Mouse (Mus musculus): ENCODE data around the gene Sycp3.
"Not testable (repeated sequence)": the region's sequence is repeated elsewhere in the genome, so short reads cannot be mapped to it uniquely, and the experiment has no call there.

Gene Sycp3

GRCm38 (mm10) chr10:88459502-88459992, at the start of gene Sycp3:
Gene Sycp3, plus strand, starts transcription at chr10:88459569.
- DNase-seq (ENCODE audit: extremely low read depth, low read depth): no peak

DNA sequence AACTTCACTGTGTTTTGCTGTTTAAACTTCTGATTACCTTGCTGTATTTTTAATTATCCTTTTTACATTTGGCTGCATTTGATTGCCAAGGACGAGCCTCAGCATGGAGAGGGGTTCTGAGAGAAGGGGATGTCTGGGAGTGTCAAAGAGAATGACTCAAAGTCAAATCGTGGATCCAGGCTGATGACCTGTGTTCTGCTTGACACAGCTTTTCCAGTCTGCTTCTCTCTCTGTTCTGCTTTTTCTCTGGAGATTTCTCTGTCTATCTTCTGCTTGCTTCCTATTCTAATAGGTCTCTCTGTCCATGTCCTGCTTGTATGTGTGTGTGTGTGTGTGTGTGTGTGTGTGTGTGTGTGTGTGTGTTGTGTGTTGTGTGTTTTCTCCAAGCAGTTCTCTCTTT, 49.6 kb upstream of the Sycp3 start:
- DNase-seq (ENCODE audit: extremely low read depth, low read depth): no peak

GRCm38 (mm10) chr10:88412290-88412995, 46.9 kb upstream of the Sycp3 start:
- no peak for DNase-seq (ENCODE audit: extremely low read depth, low read depth)

GRCm38 (mm10) chr10:88417686-88418085, 41.7 kb upstream of the Sycp3 start:
- no peak for DNase-seq (ENCODE audit: extremely low read depth, low read depth)

GRCm38 (mm10) chr10:88420141-88420541, 39.2 kb upstream of the Sycp3 start:
- DNase-seq (ENCODE audit: extremely low read depth, low read depth): no peak

DNA sequence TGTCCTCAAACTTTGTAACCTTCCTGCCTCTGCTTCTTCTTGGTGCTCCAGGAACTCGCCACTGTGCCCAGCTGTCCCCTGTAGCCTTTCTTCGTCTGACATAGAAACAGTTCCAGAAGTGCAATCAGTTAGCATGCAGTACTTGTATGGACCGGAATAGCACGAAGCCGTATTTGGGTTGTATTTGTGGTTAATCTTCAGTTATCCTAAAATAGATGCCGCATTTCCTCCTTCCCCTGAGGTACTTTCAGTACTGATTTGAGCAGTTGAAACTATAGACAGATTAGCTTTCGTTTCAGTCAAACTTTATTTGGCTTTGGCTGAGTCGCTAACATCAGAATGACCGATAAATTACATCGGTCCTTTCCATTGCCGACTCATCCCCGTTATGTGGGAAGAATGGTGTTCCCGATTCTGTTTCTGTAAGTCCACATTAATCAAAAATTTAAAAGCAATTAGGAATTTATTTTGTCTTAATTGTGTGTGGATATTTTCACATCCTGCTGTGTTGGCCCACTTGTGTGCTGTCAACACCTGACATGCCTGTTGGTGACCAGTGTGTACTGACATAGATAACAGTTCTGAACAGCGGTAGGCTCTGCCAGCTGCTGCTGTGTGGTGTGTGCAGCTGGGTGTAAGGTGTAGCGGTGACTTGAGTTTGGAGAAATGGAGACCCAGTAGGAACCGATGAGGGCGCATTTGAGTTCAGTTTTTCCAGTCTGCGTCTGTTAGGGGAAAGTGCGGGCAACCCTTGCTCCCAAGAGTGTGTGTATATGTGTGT, 38.5 kb upstream of the Sycp3 start:
- DNase-seq (ENCODE audit: extremely low read depth, low read depth): no peak

DNA sequence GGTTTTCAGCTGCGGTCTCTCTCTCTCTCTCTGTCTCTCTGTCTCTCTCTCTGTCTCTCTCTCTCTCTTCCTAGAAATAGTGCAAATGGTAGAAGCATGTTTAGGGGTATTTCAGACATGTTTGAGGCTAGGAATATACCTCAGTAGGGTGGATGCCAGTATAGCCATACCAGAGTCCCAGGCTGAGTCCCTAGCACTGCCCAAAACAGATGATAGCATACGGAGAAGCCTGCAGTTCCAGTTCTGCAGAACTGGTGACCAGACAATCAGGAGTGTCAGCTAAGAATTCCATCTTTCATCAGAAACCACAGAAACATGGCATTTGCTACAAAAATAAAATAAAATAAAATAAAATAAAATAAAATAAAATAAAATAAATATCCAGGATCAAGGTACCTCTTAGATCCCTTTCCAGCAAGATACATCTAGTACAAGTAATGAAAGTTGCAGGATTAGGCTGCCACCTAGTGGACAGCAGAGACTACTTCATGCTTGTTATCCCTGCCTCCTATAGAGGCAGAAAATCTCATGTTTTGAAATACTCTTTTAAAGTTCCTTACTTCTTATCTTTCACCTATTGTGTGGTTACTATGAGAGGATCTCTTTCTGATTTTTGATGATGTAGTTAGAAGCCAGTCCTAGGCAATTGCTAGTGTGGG, 33.1 kb upstream of the Sycp3 start:
- DNase-seq (ENCODE audit: extremely low read depth, low read depth): peak; percentile 43

DNA sequence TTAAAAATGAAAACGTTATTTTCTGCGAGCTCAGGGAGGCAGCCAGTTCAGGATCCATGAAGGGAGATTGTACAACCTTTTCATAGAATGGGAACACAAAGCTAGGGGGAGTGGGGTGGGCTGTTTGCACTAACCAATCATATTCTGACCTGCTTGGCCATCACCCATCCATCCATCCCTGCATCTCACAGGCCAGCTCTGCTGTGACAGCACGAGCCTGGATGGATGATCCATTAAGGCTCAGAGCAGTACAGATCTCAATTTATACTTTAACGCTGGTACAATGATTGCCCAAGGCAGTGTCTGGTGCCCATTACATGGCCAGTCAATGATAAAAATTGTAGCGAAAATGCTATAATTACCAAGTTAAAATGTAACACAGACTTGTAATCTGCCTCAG, 32.5 kb upstream of the Sycp3 start:
- DNase-seq (ENCODE audit: extremely low read depth, low read depth): no peak

DNA sequence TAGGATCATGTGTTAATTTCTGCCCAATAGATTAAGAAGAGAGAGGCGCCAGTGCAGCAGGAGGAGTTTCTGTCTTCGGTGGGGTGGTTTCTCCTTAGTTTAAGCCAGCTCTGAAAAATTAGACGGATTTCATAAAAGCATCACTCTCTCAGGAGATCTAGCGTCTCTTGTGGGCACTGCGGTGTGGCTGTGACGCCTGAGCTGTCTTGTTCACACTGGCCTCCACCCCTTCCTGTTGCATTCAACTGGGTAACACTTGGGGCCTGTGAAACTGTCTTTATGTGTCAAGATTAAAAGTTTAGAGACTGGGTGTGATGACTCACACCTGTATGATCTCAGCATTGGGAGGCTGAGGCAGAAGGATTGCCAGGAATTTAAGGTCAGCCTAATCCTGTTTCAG, 31.4 kb upstream of the Sycp3 start:
- no peak for DNase-seq (ENCODE audit: extremely low read depth, low read depth)

GRCm38 (mm10) chr10:88441224-88441623, 18.1 kb upstream of the Sycp3 start:
- DNase-seq (ENCODE audit: extremely low read depth, low read depth): no peak

DNA sequence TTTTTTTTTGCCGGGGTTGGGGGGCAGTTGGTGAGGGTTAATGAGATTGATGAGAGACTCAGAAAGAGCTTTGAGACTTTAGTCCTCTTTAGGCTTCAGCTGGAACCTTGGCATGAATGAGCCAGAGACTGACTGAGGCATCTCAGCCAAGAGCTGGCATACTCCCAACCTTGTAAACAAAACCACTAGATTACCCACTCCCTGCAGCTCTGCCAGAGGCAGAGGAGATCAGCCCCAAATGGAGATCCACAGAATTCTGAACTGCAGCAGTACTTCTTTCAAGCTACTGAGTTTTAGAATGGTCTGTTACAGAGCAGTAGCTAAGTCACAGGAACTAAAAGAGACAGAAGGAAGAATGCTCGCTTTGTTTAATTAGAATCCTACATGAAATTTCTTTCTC, 8.1 kb upstream of the Sycp3 start:
- DNase-seq (ENCODE audit: extremely low read depth, low read depth): no peak

- no peak for DNase-seq (ENCODE audit: extremely low read depth, low read depth)
Measured at GRCm38 (mm10) chr10:88451990-88452389, 7.4 kb upstream of the Sycp3 start.

GRCm38 (mm10) chr10:88457816-88458215, 1.6 kb upstream of the Sycp3 start:
- DNase-seq (ENCODE audit: extremely low read depth, low read depth): no peak

DNA sequence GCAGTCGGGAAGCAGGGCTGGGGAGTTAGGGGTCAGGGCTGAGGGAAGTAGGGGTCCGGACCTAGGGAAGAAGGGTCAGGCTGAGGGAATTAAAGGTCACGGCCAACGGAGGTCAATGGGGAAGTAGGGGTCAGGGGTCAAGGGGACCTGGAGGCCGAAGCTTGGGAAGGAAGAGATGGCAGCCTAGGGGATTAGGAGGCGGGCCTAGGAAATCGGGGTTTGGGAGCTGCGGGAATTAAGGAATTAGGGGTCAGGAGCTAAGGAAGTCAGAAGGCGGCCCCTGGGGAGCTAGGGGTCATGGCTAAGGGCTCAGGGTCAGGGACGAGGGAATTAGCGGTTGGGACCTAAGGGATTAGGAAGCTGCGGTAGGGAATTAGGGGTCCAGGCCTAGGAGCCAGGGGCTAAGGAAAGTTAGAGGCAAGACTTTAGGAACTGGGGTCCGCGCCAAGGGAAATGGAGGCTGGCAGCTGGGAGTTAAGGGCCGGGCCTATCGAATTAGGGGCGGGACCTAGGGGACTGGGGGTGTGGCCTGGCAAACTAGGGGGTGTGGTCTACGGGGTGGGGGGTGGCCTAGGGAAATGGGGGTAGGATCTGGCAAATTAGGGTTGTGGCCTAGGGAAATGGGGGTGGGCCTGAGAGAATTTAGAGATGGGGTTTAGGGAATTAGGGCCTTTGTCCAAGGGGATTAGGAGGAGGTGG, 902 bp downstream of the Sycp3 start:
- no peak for DNase-seq (ENCODE audit: extremely low read depth, low read depth)

GRCm38 (mm10) chr10:88482866-88483265, 23.5 kb downstream of the Sycp3 start:
- not testable (repeated sequence) for DNase-seq (ENCODE audit: extremely low read depth, low read depth)

GRCm38 (mm10) chr10:88488629-88489028, 29.3 kb downstream of the Sycp3 start:
- no peak for DNase-seq (ENCODE audit: extremely low read depth, low read depth)

DNA sequence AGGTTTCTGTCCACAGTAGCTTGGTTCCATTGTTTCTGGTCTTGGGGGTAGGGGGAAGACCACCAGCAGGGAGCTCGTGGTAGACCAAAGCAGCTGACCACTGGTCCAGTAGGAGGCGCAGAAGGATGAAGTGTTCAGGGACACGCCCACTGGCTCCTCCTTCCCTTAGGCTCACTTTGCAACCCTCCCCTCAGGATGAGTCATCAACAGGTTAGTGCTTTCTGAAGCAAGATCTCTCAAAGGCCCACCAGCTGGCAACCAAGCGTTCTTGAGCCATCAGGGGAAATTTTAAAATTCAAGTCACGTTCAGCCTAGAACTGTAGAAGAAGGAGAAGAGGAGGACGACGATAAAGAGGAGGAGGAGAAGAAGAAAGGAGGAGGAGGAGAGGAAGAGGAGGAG, 32.3 kb downstream of the Sycp3 start:
- DNase-seq (ENCODE audit: extremely low read depth, low read depth): no peak

DNA sequence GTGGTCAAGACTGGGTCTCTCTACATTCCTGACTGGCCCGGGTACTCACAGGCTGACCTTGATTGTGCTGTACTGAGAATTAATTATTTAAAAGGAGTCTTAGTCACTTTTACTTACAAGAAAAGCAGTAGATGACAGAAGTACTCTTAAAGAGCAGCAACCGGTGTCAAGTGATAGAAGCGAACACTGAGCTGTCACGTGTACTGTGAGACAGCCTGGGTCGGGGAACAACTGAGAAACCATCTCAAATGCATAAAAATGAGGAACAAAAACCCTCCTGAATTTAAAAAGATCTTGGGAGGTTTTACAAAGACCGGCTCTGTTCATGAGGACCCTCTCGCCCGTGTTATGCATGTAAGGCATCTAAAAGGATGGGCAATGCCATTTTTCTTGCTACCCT, 33.3 kb downstream of the Sycp3 start:
- no peak for DNase-seq (ENCODE audit: extremely low read depth, low read depth)

DNA sequence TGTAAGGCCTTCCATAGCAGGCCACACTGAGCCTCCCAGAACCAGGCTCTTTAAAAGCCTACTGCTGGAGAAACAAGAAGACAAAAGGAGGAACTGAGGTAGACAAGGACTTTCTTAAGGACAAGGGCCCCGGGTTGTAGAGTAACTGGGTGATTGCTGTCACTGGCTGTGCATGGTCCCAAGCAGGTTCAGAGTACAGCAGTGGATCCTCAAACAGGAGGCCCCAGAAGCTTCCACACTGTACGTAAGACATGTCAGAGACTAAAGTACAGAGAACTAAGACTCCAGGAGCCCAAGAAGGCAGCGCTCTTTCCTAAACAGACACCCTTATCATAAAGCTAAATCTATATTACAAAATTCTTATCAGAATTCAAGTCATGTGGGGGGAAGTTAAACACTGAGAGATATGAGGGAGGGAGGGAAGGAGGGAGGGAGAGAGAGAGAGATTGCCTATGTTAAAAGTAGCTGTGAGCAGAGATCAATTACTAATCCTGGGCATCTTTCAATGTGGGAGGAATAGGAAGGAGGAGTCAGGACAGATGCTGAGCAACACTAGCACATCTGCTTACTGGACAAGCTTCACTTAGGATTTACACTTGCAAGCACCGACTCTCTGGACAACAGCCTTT, 35.7 kb downstream of the Sycp3 start:
- DNase-seq (ENCODE audit: extremely low read depth, low read depth): peak; percentile 28

- DNase-seq (ENCODE audit: extremely low read depth, low read depth): no peak
Measured at GRCm38 (mm10) chr10:88496864-88497564, 37.6 kb downstream of the Sycp3 start.

DNA sequence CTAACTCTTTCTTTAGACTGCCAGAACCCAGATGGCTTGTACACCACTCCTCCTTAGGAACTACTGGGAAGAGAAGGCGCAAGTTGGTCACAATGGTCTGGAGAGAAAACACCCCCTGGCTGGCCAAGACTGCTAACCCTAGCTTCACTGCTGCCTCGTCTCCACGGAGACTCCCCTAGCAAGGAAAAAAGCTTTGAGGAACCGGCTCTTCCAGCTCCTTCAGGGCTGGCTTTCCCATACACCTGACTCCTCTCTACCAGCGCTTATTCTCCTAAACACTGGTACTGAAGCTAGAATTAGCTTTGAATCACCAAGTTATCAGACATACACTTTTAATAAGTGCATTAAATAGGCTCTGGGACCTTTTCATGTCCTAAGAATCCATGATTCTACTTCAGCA, 40.6 kb downstream of the Sycp3 start:
- no peak for DNase-seq (ENCODE audit: extremely low read depth, low read depth)

Data from MEL-GATA-1-ER (cell line).